Mouse (Mus musculus) liver, embryonic 14.5 days (tissue): ENCODE results near the gene Kdm1a. TPM values are rescaled to one million over a fixed set of nuclear protein-coding genes. Genes with fewer than 3 reads are reported as not detected.

ENCODE experiments used
- ATAC-seq: fragments of 200-750 bp; cut with Nextera tagmentation; 2 replicates; pipeline ENCODE4 v1.8.0; 2017; ENCODE audit warnings: moderate number of reproducible peaks, mild to moderate bottlenecking, moderate library complexity; ENCODE audit not compliant: insufficient read depth
- DNase-seq, 3 experiments: peaks; one replicate each; pipeline ENCODE4 v3.0.0-alpha.2; 2012 to 2013; ENCODE audit warnings: low read depth in 3 of 3, low spot score in 3 of 3
- H3K27ac ChIP-seq: fragments of 300-500 bp; sonication (generic); 2 replicates; pipeline ENCODE4 v1.5.1; 2014; ENCODE audit warnings: moderate library complexity, mild to moderate bottlenecking, control low read depth, inconsistent platforms
- H3K27me3 ChIP-seq: fragments of 300-500 bp; sonication (generic); 2 replicates; pipeline ENCODE4 v1.6.1; 2014; ENCODE audit warnings: mild to moderate bottlenecking, low read length, moderate library complexity; ENCODE audit not compliant: control insufficient read depth, insufficient read depth
- H3K36me3 ChIP-seq: fragments of 300-500 bp; sonication (generic); replicated peaks from 2 replicates; pipeline ENCODE4 v1.6.1; 2014; ENCODE audit warnings: low read depth; ENCODE audit not compliant: control insufficient read depth, insufficient read depth
- H3K4me1 ChIP-seq, 2 experiments: fragments of 200-500 bp in 1 of 2; fragments of 300-500 bp in 1 of 2; sonication (generic) in 1 of 2; replicated peaks; 2 replicates each; pipeline ENCODE4 v1.6.1; 2012 to 2014; ENCODE audit warnings: antibody characterized with exemption in 1 of 2, inconsistent platforms in 1 of 2, low read length in 1 of 2; ENCODE audit not compliant: control insufficient read depth in 2 of 2, insufficient read depth in 2 of 2
- H3K4me2 ChIP-seq: fragments of 300-500 bp; sonication (generic); 2 replicates; pipeline ENCODE4 v1.6.1; 2014; ENCODE audit warnings: low read depth, mild to moderate bottlenecking, control low read depth, moderate library complexity
- H3K4me3 ChIP-seq, 2 experiments: fragments of 200-500 bp in 1 of 2; fragments of 300-500 bp in 1 of 2; sonication (generic) in 1 of 2; 2 replicates each; pipeline ENCODE4 v1.5.1; 2012 to 2014; ENCODE audit warnings: low read depth in 2 of 2, low read length in 2 of 2, mild to moderate bottlenecking in 2 of 2, control low read depth in 1 of 2, inconsistent platforms in 1 of 2, moderate library complexity in 1 of 2; ENCODE audit not compliant: insufficient read depth in 1 of 2
- H3K9ac ChIP-seq: fragments of 300-500 bp; sonication (generic); replicated peaks from 2 replicates; pipeline ENCODE4 v1.6.1; 2014; ENCODE audit warnings: mild to moderate bottlenecking, control low read depth, moderate library complexity
- H3K9me3 ChIP-seq: fragments of 300-500 bp; sonication (generic); 2 replicates; pipeline ENCODE4 v1.6.1; 2016; ENCODE audit warnings: low read length, mixed read lengths; ENCODE audit not compliant: control insufficient read depth
- CTCF ChIP-seq: IDR thresholded peaks from 2 replicates; pipeline ENCODE4 v1.5.1; 2016; ENCODE audit warnings: antibody characterized with exemption, low read depth, control low read depth
- EP300 ChIP-seq: IDR thresholded peaks from 2 replicates; pipeline ENCODE4 v1.6.1; 2016; ENCODE audit warnings: antibody characterized with exemption, low read depth
- WGBS: fragments of 180-500 bp; shearing (Covaris S2); extraction: QIAGEN DNeasy Blood & Tissue Kit; methylation state at CpG from one replicate; pipeline ENCODE4 v1.1.7; 2014; ENCODE audit not compliant: insufficient replicate concordance; 5-methylcytosine and 5-hydroxymethylcytosine counted together
- polyA plus RNA-seq, 2 experiments: library from polyadenylated mRNA; depleted of rRNA in 1 of 2; stranded (reverse) in 1 of 2; unstranded in 1 of 2; fragments of >200 nt; fragmentation: Nextera tagmentation in 1 of 2; extraction: Ambion mirVana in 1 of 2; gene quantifications; 2 replicates each; pipeline versions ENCODE4 v1.2.1 to v1.2.3; 2012 to 2014

Gene Kdm1a
- polyA plus RNA-seq, 2 experiments = 12.0 to 17.8 TPM

- ATAC-seq (no peak), DNase-seq (no peak)
- Histone ChIP-seq H3K27ac (no peak overlapping the region), H3K4me2 (no peak overlapping the region), H3K9ac (no peak overlapping the region), H3K27me3 (no peaks in the 10 kb centered on the region), H3K9me3 (no peaks in the 10 kb centered on the region), H3K4me3 (no peak overlapping the region), H3K4me1 (peaks cover 0 to 4% of the 10 kb centered on the region in 2 experiments; a peak in 2 of 4 replicates), H3K36me3 (no peaks in the 10 kb centered on the region)
- no peak for TF ChIP-seq CTCF
- TF ChIP-seq EP300 = no peak
Observed at GRCm38 (mm10) chr4:136519866-136520265, 82.7 kb downstream of the Kdm1a start.

- Histone ChIP-seq H3K4me1 (peaks cover 0 to 4% of the 10 kb centered on the region in 2 experiments; a peak in 2 of 4 replicates), H3K4me3 (no peak overlapping the region), H3K4me2 (no peak overlapping the region), H3K36me3 (no peaks in the 10 kb centered on the region), H3K27me3 (no peaks in the 10 kb centered on the region), H3K27ac (no peak overlapping the region), H3K9ac (no peak overlapping the region), H3K9me3 (no peaks in the 10 kb centered on the region)
- DNase-seq (no peak), ATAC-seq (no peak)
- 36% methylated on average over 2 of the region's 2 CpGs for WGBS
- TF ChIP-seq CTCF (no peak), EP300 (no peak)
Observed at GRCm38 (mm10) chr4:136518576-136518975, 83.9 kb downstream of the Kdm1a start.

GRCm38 (mm10) chr4:136518141-136518540, 84.4 kb downstream of the Kdm1a start:
- no peaks in the 10 kb centered on the region for H3K9me3 ChIP-seq
- no peak for TF ChIP-seq CTCF
- TF ChIP-seq EP300 = no peak
- no peak for DNase-seq
- no peak overlapping the region for H3K27ac ChIP-seq
- no peaks in the 10 kb centered on the region for H3K36me3 ChIP-seq
- no peak overlapping the region for H3K4me3 ChIP-seq
- WGBS = 69% methylated on average over 2 of the region's 2 CpGs
- ATAC-seq = no peak
- no peak overlapping the region for H3K9ac ChIP-seq
- H3K4me2 ChIP-seq = no peak overlapping the region
- H3K4me1 ChIP-seq = peaks cover 0 to 5% of the 10 kb centered on the region in 2 experiments; a peak in 2 of 4 replicates
- no peaks in the 10 kb centered on the region for H3K27me3 ChIP-seq

- no peak for DNase-seq
- no peak for ATAC-seq
- H3K9ac ChIP-seq = no peak overlapping the region
Observed at GRCm38 (mm10) chr4:136512905-136513304, 89.6 kb downstream of the Kdm1a start.

GRCm38 (mm10) chr4:136511708-136512107, 90.8 kb downstream of the Kdm1a start:
- ATAC-seq (no peak), DNase-seq (no peak)
- H3K4me3 ChIP-seq = no peak overlapping the region
- no peaks in the 10 kb centered on the region for H3K27me3 ChIP-seq
- H3K36me3 ChIP-seq = no peaks in the 10 kb centered on the region
- TF ChIP-seq CTCF (no peak), EP300 (no peak)
- H3K9ac ChIP-seq = no peak overlapping the region
- 56% methylated on average over 4 of the region's 4 CpGs for WGBS
- H3K9me3 ChIP-seq = no peaks in the 10 kb centered on the region
- no peak overlapping the region for H3K27ac ChIP-seq
- peaks cover 0 to 3% of the 10 kb centered on the region in 2 experiments; a peak in 1 of 4 replicates for H3K4me1 ChIP-seq
- H3K4me2 ChIP-seq = no peak overlapping the region

More at GRCm38 (mm10) chr4:136512905-136513304, 89.6 kb downstream of the Kdm1a start:
- no peaks in the 10 kb centered on the region for H3K36me3 ChIP-seq
- H3K4me1 ChIP-seq = peaks cover 0 to 3% of the 10 kb centered on the region in 2 experiments; a peak in 1 of 4 replicates
- no peaks in the 10 kb centered on the region for H3K9me3 ChIP-seq
- H3K27me3 ChIP-seq = no peaks in the 10 kb centered on the region
- TF ChIP-seq EP300 (no peak), CTCF (no peak)
- no peak overlapping the region for H3K4me2 ChIP-seq
- no peak overlapping the region for H3K27ac ChIP-seq
- H3K4me3 ChIP-seq = no peak overlapping the region
